Mouse (Mus musculus) adrenal gland, postnatal 25 days (tissue): ENCODE measurements around the gene Rai14. TPM values are rescaled to one million over a fixed set of nuclear protein-coding genes. Genes with fewer than 3 reads are reported as not detected.

Experiments used
- DNase-seq: peaks from one replicate; pipeline ENCODE4 v3.0.0; 2021; ENCODE audit warnings: mixed read lengths
- total RNA-seq: library from RNA; stranded (reverse); gene quantifications from 2 replicates; pipeline ENCODE4 v1.2.3, GENCODE M21; 2021

Gene Rai14
- total RNA-seq, 1 experiment from 2014 or later: 23.6 TPM

- no peak for DNase-seq
Measured at GRCm38 (mm10) chr15:10531352-10531751, 183.1 kb downstream of the Rai14 start.

GRCm38 (mm10) chr15:10525896-10526295 is 188.5 kb downstream of the Rai14 start:
- no peak for DNase-seq

Other genes with a start within 250 kb of the Rai14 start
- gene Dnajc21, start 244.1 kb downstream of the Rai14 start, total RNA-seq: 35.7 and 50.6 TPM in 2 replicates
- gene Brix1, start 228.7 kb downstream of the Rai14 start, total RNA-seq: 42.7 and 45.6 TPM in 2 replicates
- gene Rad1, start 228.6 kb downstream of the Rai14 start, total RNA-seq: 14.8 and 19.7 TPM in 2 replicates
- gene Ttc23l, start 156.0 kb downstream of the Rai14 start, total RNA-seq: not detected in 2 replicates
- gene C1qtnf3, start 237.7 kb upstream of the Rai14 start, total RNA-seq: 0.57 and 0.73 TPM in 2 replicates